Mouse (Mus musculus) bone marrow, adult 2 months (tissue): ENCODE results near the gene Syt6.

ENCODE experiments used
- CTCF ChIP-seq: fragments of 200-500 bp; IDR thresholded peaks from 2 replicates; pipeline ENCODE4 v1.5.1; 2011; ENCODE audit warnings: low read length, control low read depth; ENCODE audit not compliant: control insufficient read depth, insufficient read depth
- POLR2A ChIP-seq: fragments of 200-500 bp; IDR thresholded peaks from 2 replicates; pipeline ENCODE4 v1.6.1; 2011; ENCODE audit warnings: low read depth, mild to moderate bottlenecking, control low read depth, low read length, borderline replicate concordance; ENCODE audit not compliant: control insufficient read depth

GRCm38 (mm10) chr3:103689043-103689442 is 114.0 kb downstream of the Syt6 start:
- TF ChIP-seq POLR2A (no peak), CTCF (no peak)
